ENCODE assay signal across 9 mouse cellular contexts in genomic region chr2:84855732-84856131, GRCm38 (mm10). TPM values are rescaled to one million over a fixed set of nuclear protein-coding genes. Genes with fewer than 3 reads are reported as not detected.
DNase-seq lines count a peak whose midpoint lies in the region; ATAC-seq and TF ChIP-seq lines count a peak whose summit lies in the region.
"Had no signal": no experiment of that assay in that cellular context is flagged by ENCODE, and none has a peak within 500 bp of the region (broad histone marks: within the 10 kb centered on the region; RNA-seq: fewer than 3 reads in every experiment).

No protein-coding gene starts in this region.

- peaks cover 4% of the 10 kb centered on the region for H3K4me1 ChIP-seq in G1E (ENCODE audit: insufficient read depth, low read depth, low read length)
- H3K4me1 ChIP-seq in hindbrain, embryonic 13.5 days (replicated peaks), result peaks cover 6% of the 10 kb centered on the region
- 0 out of 2 replicates have a peak, but pooled peaks cover 6% of the 10 kb centered on the region for H3K4me1 ChIP-seq in limb, embryonic 13.5 days
- no peaks in the 10 kb centered on the region for H3K4me1 ChIP-seq in midbrain, embryonic 16.5 days (ENCODE audit: control insufficient read depth, insufficient read depth, low read length)

- peak; percentile 61 to 63 for DNase-seq in layer of hippocampus, adult 2 months (ENCODE audit: low spot score in 2 of 2)
- no peak for DNase-seq in layer of hippocampus, postnatal 36 days
- DNase-seq in G1E (ENCODE audit: low spot score), result peak; percentile 61
- peak; percentile 73 for DNase-seq in embryo, embryonic 10.5 days (ENCODE audit: low spot score)
- peak; percentile 73 for DNase-seq in thymus, postnatal 4 days

- H3K27me3 ChIP-seq in G1E (ENCODE audit: insufficient read depth, low read length), result peaks cover 57% of the 10 kb centered on the region
- no peaks in the 10 kb centered on the region for H3K27me3 ChIP-seq in hindbrain, embryonic 13.5 days
- H3K27me3 ChIP-seq in limb, embryonic 13.5 days, result no peaks in the 10 kb centered on the region
- no peaks in the 10 kb centered on the region for H3K27me3 ChIP-seq in midbrain, embryonic 16.5 days (ENCODE audit: control insufficient read depth, insufficient read depth, low read depth, low read length)
- H3K27me3 ChIP-seq: embryonic facial prominence, embryonic 15.5 days had no signal

- 73% methylated on average over 2 of the region's 2 CpGs for WGBS in hindbrain, embryonic 13.5 days
- 51% methylated on average over 2 of the region's 2 CpGs for WGBS in limb, embryonic 13.5 days
- 56% methylated on average over 2 of the region's 2 CpGs for WGBS in midbrain, embryonic 16.5 days

- H3K9ac ChIP-seq in hindbrain, embryonic 13.5 days, result no peak overlapping the region
- no peak overlapping the region for H3K9ac ChIP-seq in limb, embryonic 13.5 days
- no peak overlapping the region for H3K9ac ChIP-seq in midbrain, embryonic 16.5 days (ENCODE audit: low read depth, low read length)
- H3K9ac ChIP-seq: embryonic facial prominence, embryonic 15.5 days had no signal

- H3K27ac ChIP-seq in layer of hippocampus, adult 2 months, result no peak overlapping the region
- H3K27ac ChIP-seq in hindbrain, embryonic 13.5 days, result no peak overlapping the region
- no peak overlapping the region for H3K27ac ChIP-seq in limb, embryonic 13.5 days
- H3K27ac ChIP-seq in midbrain, embryonic 16.5 days (ENCODE audit: low read length), result no peak overlapping the region
- H3K27ac ChIP-seq: embryonic facial prominence, embryonic 15.5 days had no signal

- TF ChIP-seq CTCF in layer of hippocampus, adult 2 months (conservative IDR thresholded peaks at IDR 0.05), result peak; percentile 77
- peak; percentile 43; the same call in 1 of the 2 replicates for TF ChIP-seq CTCF in G1E (IDR thresholded peaks at IDR 0.05; ENCODE audit: low read depth, low read length)

- no peaks in the 10 kb centered on the region for H3K36me3 ChIP-seq in G1E (replicated peaks)
- H3K36me3 ChIP-seq in hindbrain, embryonic 13.5 days, result no peaks in the 10 kb centered on the region; the same call in 1 of the 2 replicates
- H3K36me3 ChIP-seq in limb, embryonic 13.5 days, result peaks cover 80% of the 10 kb centered on the region
- no peaks in the 10 kb centered on the region for H3K36me3 ChIP-seq in midbrain, embryonic 16.5 days (ENCODE audit: control insufficient read depth, insufficient read depth, low read length)

- H3K9me3 ChIP-seq in G1E (replicated peaks), result no peaks in the 10 kb centered on the region
- no peaks in the 10 kb centered on the region for H3K9me3 ChIP-seq in hindbrain, embryonic 13.5 days
- H3K9me3 ChIP-seq in limb, embryonic 13.5 days, result no peaks in the 10 kb centered on the region
- no peaks in the 10 kb centered on the region for H3K9me3 ChIP-seq in midbrain, embryonic 16.5 days (replicated peaks; ENCODE audit: control insufficient read depth, low read length, poor library complexity, severe bottlenecking)
- H3K9me3 ChIP-seq: embryonic facial prominence, embryonic 15.5 days had no signal

- no peak overlapping the region for H3K4me2 ChIP-seq in hindbrain, embryonic 13.5 days
- no peak overlapping the region for H3K4me2 ChIP-seq in limb, embryonic 13.5 days (replicated peaks)
- H3K4me2 ChIP-seq in midbrain, embryonic 16.5 days (ENCODE audit: low read length), result no peak overlapping the region
- H3K4me2 ChIP-seq: embryonic facial prominence, embryonic 15.5 days had no signal

- no peak overlapping the region for H3K4me3 ChIP-seq in layer of hippocampus, adult 2 months
- no peak overlapping the region for H3K4me3 ChIP-seq in G1E (ENCODE audit: low read depth, low read length)
- H3K4me3 ChIP-seq in hindbrain, embryonic 13.5 days, result no peak overlapping the region
- no peak overlapping the region for H3K4me3 ChIP-seq in limb, embryonic 13.5 days
- no peak overlapping the region for H3K4me3 ChIP-seq in midbrain, embryonic 16.5 days (ENCODE audit: low read depth, low read length)
- H3K4me3 ChIP-seq: embryonic facial prominence, embryonic 15.5 days had no signal

- peak; percentile 79 for ATAC-seq in G1E (ENCODE audit: extremely low read depth, insufficient number of reproducible peaks, low FRiP score, poor library complexity, severe bottlenecking)
- peak; percentile 49; the same call in 1 of the 2 replicates for ATAC-seq in hindbrain, embryonic 13.5 days (ENCODE audit: low FRiP score)
- peak; percentile 42; the same call in 1 of the 2 replicates for ATAC-seq in limb, embryonic 13.5 days (ENCODE audit: low FRiP score, low read depth)
- ATAC-seq in midbrain, embryonic 16.5 days, result peak; percentile 81

RNA-seq across cellular contexts. Expression of gene Slc43a1, which starts 17.1 kb away (rescaled TPM):
- under 1 TPM; 0.27 to 0.79 TPM for total RNA-seq in layer of hippocampus, adult 2 months (2021)
- 1 to 10 TPM in 1 of 2 experiments, under 1 TPM in 1; 0.48 to 1.2 TPM for total RNA-seq in layer of hippocampus, postnatal 36 days (2021)
- 0.29 and 62.5 TPM in 2 replicates for total RNA-seq in G1E (2014; fragmentation: Nextera tagmentation)
- total RNA-seq in G1E (2017), result 0.05 and 0.12 TPM in 2 replicates
- polyA plus RNA-seq in G1E (2012), result 0.03 TPM in 1 of 2 replicates, not detected in the other
- 2.5 and 3.3 TPM in 2 replicates for polyA plus RNA-seq in hindbrain, embryonic 13.5 days (2015; fragmentation: Nextera tagmentation; extraction: Ambion mirVana)
- 16.8 and 18.9 TPM in 2 replicates for polyA plus RNA-seq in limb, embryonic 13.5 days (2015; fragmentation: Nextera tagmentation; extraction: Ambion mirVana)
- 0.73 and 0.91 TPM in 2 replicates for polyA plus RNA-seq in midbrain, embryonic 16.5 days (2015; fragmentation: Nextera tagmentation; extraction: Ambion mirVana)

RNA-seq across cellular contexts. Expression of gene Timm10, which starts 28.9 kb away (rescaled TPM):
- total RNA-seq in layer of hippocampus, adult 2 months (2021), result 10 to 100 TPM; 48.7 to 57.5 TPM
- total RNA-seq in layer of hippocampus, postnatal 36 days (2021), result 10 to 100 TPM; 45.0 to 48.7 TPM
- total RNA-seq in G1E (2014; fragmentation: Nextera tagmentation) (13.5 and 21.0 TPM in 2 replicates), G1E (2017) (51.5 and 54.9 TPM in 2 replicates)
- polyA plus RNA-seq in G1E (2012), result 13.3 and 19.5 TPM in 2 replicates
- 59.2 and 61.9 TPM in 2 replicates for polyA plus RNA-seq in hindbrain, embryonic 13.5 days (2015; fragmentation: Nextera tagmentation; extraction: Ambion mirVana)
- polyA plus RNA-seq in limb, embryonic 13.5 days (2015; fragmentation: Nextera tagmentation; extraction: Ambion mirVana), result 47.8 and 51.3 TPM in 2 replicates
- 69.8 and 75.2 TPM in 2 replicates for polyA plus RNA-seq in midbrain, embryonic 16.5 days (2015; fragmentation: Nextera tagmentation; extraction: Ambion mirVana)

RNA-seq across cellular contexts. Expression of gene Rtn4rl2, which starts 30.8 kb away (rescaled TPM):
- total RNA-seq in layer of hippocampus, adult 2 months (2021), result 10 to 100 TPM; 85.9 to 88.8 TPM
- 10 to 100 TPM; 91.2 to 94.8 TPM for total RNA-seq in layer of hippocampus, postnatal 36 days (2021)
- total RNA-seq in G1E (2014; fragmentation: Nextera tagmentation) (not detected in 2 replicates), G1E (2017) (not detected in 2 replicates)
- not detected in 2 replicates for polyA plus RNA-seq in G1E (2012)
- polyA plus RNA-seq in hindbrain, embryonic 13.5 days (2015; fragmentation: Nextera tagmentation; extraction: Ambion mirVana), result 2.0 and 3.1 TPM in 2 replicates
- 0.65 and 1.1 TPM in 2 replicates for polyA plus RNA-seq in limb, embryonic 13.5 days (2015; fragmentation: Nextera tagmentation; extraction: Ambion mirVana)
- 3.9 TPM in 2 replicates for polyA plus RNA-seq in midbrain, embryonic 16.5 days (2015; fragmentation: Nextera tagmentation; extraction: Ambion mirVana)

RNA-seq across cellular contexts. Expression of gene Smtnl1, which starts 33.3 kb away (rescaled TPM):
- not detected for total RNA-seq in layer of hippocampus, adult 2 months (2021)
- not detected for total RNA-seq in layer of hippocampus, postnatal 36 days (2021)
- total RNA-seq in G1E (2014; fragmentation: Nextera tagmentation) (not detected in 2 replicates), G1E (2017) (not detected in 2 replicates)
- polyA plus RNA-seq in G1E (2012), result not detected in 2 replicates
- polyA plus RNA-seq in hindbrain, embryonic 13.5 days (2015; fragmentation: Nextera tagmentation; extraction: Ambion mirVana), result not detected in 2 replicates
- polyA plus RNA-seq in limb, embryonic 13.5 days (2015; fragmentation: Nextera tagmentation; extraction: Ambion mirVana), result 0.14 and 0.27 TPM in 2 replicates
- not detected in 2 replicates for polyA plus RNA-seq in midbrain, embryonic 16.5 days (2015; fragmentation: Nextera tagmentation; extraction: Ambion mirVana)

RNA-seq across cellular contexts. Expression of gene Ube2l6, which starts 57.1 kb away (rescaled TPM):
- total RNA-seq in layer of hippocampus, adult 2 months (2021), result 1 to 10 TPM; 6.0 to 6.1 TPM
- 1 to 10 TPM; 4.2 to 4.3 TPM for total RNA-seq in layer of hippocampus, postnatal 36 days (2021)
- total RNA-seq in G1E (2014; fragmentation: Nextera tagmentation) (37.2 and 74.5 TPM in 2 replicates), G1E (2017) (20.2 and 22.5 TPM in 2 replicates)
- 1.2 and 2.5 TPM in 2 replicates for polyA plus RNA-seq in G1E (2012)
- 16.8 and 17.6 TPM in 2 replicates for polyA plus RNA-seq in hindbrain, embryonic 13.5 days (2015; fragmentation: Nextera tagmentation; extraction: Ambion mirVana)
- 31.8 and 32.9 TPM in 2 replicates for polyA plus RNA-seq in limb, embryonic 13.5 days (2015; fragmentation: Nextera tagmentation; extraction: Ambion mirVana)
- 22.9 and 23.4 TPM in 2 replicates for polyA plus RNA-seq in midbrain, embryonic 16.5 days (2015; fragmentation: Nextera tagmentation; extraction: Ambion mirVana)

Comparison
In these comparisons a context has a peak if more than half of its experiments do, and no peak if none do; other contexts are left out.
1. DNase-seq: peak in layer of hippocampus, adult 2 months (2 of 2), G1E (single experiment), embryo, embryonic 10.5 days (single experiment) and thymus, postnatal 4 days (single experiment); none in layer of hippocampus, postnatal 36 days (0 of 2).
2. Peak in every context shown above with its lines, with median percentiles within 50 percentile points of each other: ATAC-seq.